Mouse (Mus musculus) macrophage (primary cell): Measurements from ENCODE around the gene Lingo1. TPM values are rescaled to one million over a fixed set of nuclear protein-coding genes. Genes with fewer than 3 reads are reported as not detected.

Experiments used
- H3K27ac ChIP-seq: fragments of 350-480 bp; formaldehyde crosslinking; 2 replicates; pipeline ENCODE4 v1.9.0; 2021
- H3K36me3 ChIP-seq: fragments of 350-480 bp; formaldehyde crosslinking; 2 replicates; pipeline ENCODE4 v1.9.0; 2021; ENCODE audit errors: inconsistent target
- H3K4me3 ChIP-seq: fragments of 350-480 bp; formaldehyde crosslinking; 2 replicates; pipeline ENCODE4 v1.9.0; 2021; ENCODE audit errors: inconsistent target
- H3K79me2 ChIP-seq: fragments of 350-480 bp; formaldehyde crosslinking; 2 replicates; pipeline ENCODE4 v1.9.0; 2021; ENCODE audit errors: inconsistent target
- WGBS: methylation state at CpG from one replicate; pipeline ENCODE4 v1.1.7; 2026; ENCODE audit warnings: inconsistent platforms; ENCODE audit not compliant: missing documents; 5-methylcytosine and 5-hydroxymethylcytosine counted together
- polyA plus RNA-seq: library from polyadenylated mRNA; stranded (reverse); fragments of 250-400 nt; gene quantifications from 3 replicates; pipeline ENCODE4 v1.2.4, GENCODE M21; 2018; ENCODE audit warnings: inconsistent platforms

The Lingo1 gene
- polyA plus RNA-seq, 1 experiment from 2014 or later, result not detected

GRCm38 (mm10) chr9:56687145-56687477 is 109.2 kb downstream of the Lingo1 start:
- H3K79me2 ChIP-seq, result no peaks in the 10 kb centered on the region
- H3K36me3 ChIP-seq, result no peaks in the 10 kb centered on the region
- H3K27ac ChIP-seq, result no peak overlapping the region
- no peak overlapping the region for H3K4me3 ChIP-seq
- WGBS, result 100% methylated on average over 1 of the region's 1 CpGs

- WGBS, result 33% methylated on average over 14 of the region's 14 CpGs
- H3K4me3 ChIP-seq, result no peak overlapping the region
These were observed 109.7 kb downstream of the Lingo1 start for GRCm38 (mm10) chr9:56686339-56687144.

GRCm38 (mm10) chr9:56682826-56683225 is 113.4 kb downstream of the Lingo1 start:
- 92% methylated on average over 4 of the region's 4 CpGs for WGBS
- Histone ChIP-seq H3K79me2 (no peaks in the 10 kb centered on the region), H3K36me3 (no peaks in the 10 kb centered on the region), H3K4me3 (no peak overlapping the region), H3K27ac (no peak overlapping the region)

More at GRCm38 (mm10) chr9:56686339-56687144, 109.7 kb downstream of the Lingo1 start:
- Histone ChIP-seq H3K79me2 (no peaks in the 10 kb centered on the region), H3K36me3 (no peaks in the 10 kb centered on the region), H3K27ac (no peak overlapping the region)

GRCm38 (mm10) chr9:56681950-56682349 is 114.3 kb downstream of the Lingo1 start:
- no peak overlapping the region for H3K27ac ChIP-seq
- no peaks in the 10 kb centered on the region for H3K79me2 ChIP-seq
- WGBS, result 81% methylated on average over 7 of the region's 7 CpGs
- no peak overlapping the region for H3K4me3 ChIP-seq
- H3K36me3 ChIP-seq, result no peaks in the 10 kb centered on the region

GRCm38 (mm10) chr9:56678929-56679681 is 117.2 kb downstream of the Lingo1 start:
- 92% methylated on average over 19 of the region's 22 CpGs for WGBS
- Histone ChIP-seq H3K36me3 (no peaks in the 10 kb centered on the region), H3K4me3 (no peak overlapping the region), H3K79me2 (no peaks in the 10 kb centered on the region), H3K27ac (no peak overlapping the region)

GRCm38 (mm10) chr9:56675696-56676095 is 120.6 kb downstream of the Lingo1 start:
- WGBS, result 88% methylated on average over 7 of the region's 7 CpGs
- H3K79me2 ChIP-seq, result no peaks in the 10 kb centered on the region

GRCm38 (mm10) chr9:56669605-56670221 is 126.6 kb downstream of the Lingo1 start:
- Histone ChIP-seq H3K27ac (no peak overlapping the region), H3K36me3 (no peaks in the 10 kb centered on the region), H3K79me2 (no peaks in the 10 kb centered on the region), H3K4me3 (no peak overlapping the region)
- 49% methylated on average over 11 of the region's 11 CpGs for WGBS

More at GRCm38 (mm10) chr9:56675696-56676095, 120.6 kb downstream of the Lingo1 start:
- H3K36me3 ChIP-seq, result no peaks in the 10 kb centered on the region
- no peak overlapping the region for H3K4me3 ChIP-seq
- H3K27ac ChIP-seq, result no peak overlapping the region

- H3K36me3 ChIP-seq, result no peaks in the 10 kb centered on the region
These were observed 132.1 kb downstream of the Lingo1 start for GRCm38 (mm10) chr9:56664136-56664535.

GRCm38 (mm10) chr9:56662946-56663345 is 133.3 kb downstream of the Lingo1 start:
- WGBS, result 85% methylated on average over 7 of the region's 7 CpGs
- Histone ChIP-seq H3K27ac (no peak overlapping the region), H3K79me2 (no peaks in the 10 kb centered on the region), H3K4me3 (no peak overlapping the region), H3K36me3 (no peaks in the 10 kb centered on the region)

More at GRCm38 (mm10) chr9:56664136-56664535, 132.1 kb downstream of the Lingo1 start:
- 90% methylated on average over 5 of the region's 5 CpGs for WGBS
- Histone ChIP-seq H3K4me3 (no peak overlapping the region), H3K79me2 (no peaks in the 10 kb centered on the region), H3K27ac (no peak overlapping the region)

GRCm38 (mm10) chr9:56662405-56662804 is 133.9 kb downstream of the Lingo1 start:
- Histone ChIP-seq H3K27ac (no peak overlapping the region), H3K36me3 (no peaks in the 10 kb centered on the region), H3K79me2 (no peaks in the 10 kb centered on the region), H3K4me3 (no peak overlapping the region)
- 81% methylated on average over 3 of the region's 3 CpGs for WGBS

GRCm38 (mm10) chr9:56661217-56661840 is 134.9 kb downstream of the Lingo1 start:
- H3K27ac ChIP-seq, result no peak overlapping the region
- 78% methylated on average over 3 of the region's 3 CpGs for whole genome bisulfite sequencing
- H3K79me2 ChIP-seq, result no peaks in the 10 kb centered on the region
- no peaks in the 10 kb centered on the region for H3K36me3 ChIP-seq
- no peak overlapping the region for H3K4me3 ChIP-seq

- WGBS, result 93% methylated on average over 4 of the region's 4 CpGs
- H3K36me3 ChIP-seq, result no peaks in the 10 kb centered on the region
- no peak overlapping the region for H3K4me3 ChIP-seq
- no peak overlapping the region for H3K27ac ChIP-seq
- no peaks in the 10 kb centered on the region for H3K79me2 ChIP-seq
These were observed 137.7 kb downstream of the Lingo1 start for GRCm38 (mm10) chr9:56658580-56658979.

GRCm38 (mm10) chr9:56657996-56658398 is 138.3 kb downstream of the Lingo1 start:
- Histone ChIP-seq H3K79me2 (no peaks in the 10 kb centered on the region), H3K27ac (no peak overlapping the region), H3K36me3 (no peaks in the 10 kb centered on the region), H3K4me3 (no peak overlapping the region)
- WGBS, result 89% methylated on average over 6 of the region's 6 CpGs

- Histone ChIP-seq H3K36me3 (no peaks in the 10 kb centered on the region), H3K27ac (no peak overlapping the region), H3K4me3 (no peak overlapping the region), H3K79me2 (no peaks in the 10 kb centered on the region)
- 35% methylated on average over 15 of the region's 16 CpGs for WGBS
These were observed 139.3 kb downstream of the Lingo1 start for GRCm38 (mm10) chr9:56656766-56657542.
